Mouse (Mus musculus) ES-CJ7 (cell line): Measurements from ENCODE around the gene A430078G23Rik.
A peak's percentile ranks its signal among the peaks of the same experiment; 100 is the strongest.
"Not testable (repeated sequence)": the region's sequence is repeated elsewhere in the genome, so short reads cannot be mapped to it uniquely, and the experiment has no call there.

ENCODE experiments used
- DNase-seq: peaks from one replicate; pipeline ENCODE4 v3.0.0; 2011; ENCODE audit warnings: low read depth, low spot score

The A430078G23Rik gene

DNA sequence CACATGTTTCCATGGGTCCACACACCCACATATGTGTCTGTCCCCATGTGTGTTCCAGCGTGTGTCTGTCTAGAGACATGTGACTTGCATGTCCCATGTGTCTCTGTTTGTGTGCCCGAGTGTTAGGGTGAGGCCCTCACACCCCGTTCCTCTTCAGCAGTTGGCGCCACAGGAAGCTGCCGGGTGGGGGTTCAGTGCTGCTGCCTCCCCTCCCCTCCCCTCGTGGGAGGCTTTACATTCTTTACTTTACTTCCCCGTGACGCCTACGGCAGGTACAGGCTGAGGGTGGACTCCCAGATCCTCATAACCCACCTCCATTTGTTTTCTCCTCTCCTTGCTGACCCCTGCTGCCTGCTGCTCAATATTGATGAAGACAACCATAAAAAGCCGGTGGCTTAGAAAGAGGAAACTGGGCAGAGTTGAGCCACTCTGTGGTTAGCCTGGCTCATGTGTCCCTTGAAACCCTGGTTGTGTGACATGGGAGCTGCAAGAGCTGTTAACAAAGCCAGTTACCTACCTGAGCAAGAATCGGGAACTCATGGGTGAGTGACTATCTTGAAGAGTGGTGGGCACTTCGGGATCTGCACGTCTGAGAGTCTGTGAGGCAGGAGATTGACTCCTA, at the start of gene A430078G23Rik:
TSS of gene A430078G23Rik (plus strand) at position 227 of the 622 bp plus-strand sequence.
- DNase-seq = no peak

DNA sequence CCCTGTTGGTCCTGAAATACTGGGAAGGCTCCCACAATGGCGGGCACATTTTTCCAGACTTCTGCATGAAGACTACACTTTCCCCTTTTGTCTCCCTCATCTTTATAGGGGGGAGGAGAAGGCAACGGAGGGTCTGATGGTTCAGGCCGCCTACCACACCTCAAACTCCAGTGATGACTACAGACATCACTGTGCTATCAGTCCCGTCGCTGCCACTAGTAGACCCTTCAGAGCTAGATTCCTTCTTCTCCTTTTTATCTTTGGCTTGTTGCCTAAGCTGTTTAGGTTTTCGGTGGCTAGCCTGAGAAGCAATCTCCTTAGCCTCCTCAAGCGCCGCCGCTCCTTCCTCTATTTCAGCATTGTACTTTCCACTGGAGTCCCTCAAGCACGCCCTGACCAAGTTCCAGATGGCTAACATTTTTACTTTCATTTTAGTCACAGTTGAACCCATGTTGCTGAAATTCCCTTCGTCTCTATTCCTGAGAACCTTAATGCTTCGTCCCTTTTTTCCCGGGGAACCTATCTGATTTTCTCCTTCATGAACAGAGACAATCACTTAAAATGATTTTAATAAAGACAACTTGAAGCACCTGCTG, 44.9 kb upstream of the A430078G23Rik start:
- DNase-seq = not testable (repeated sequence)

DNA sequence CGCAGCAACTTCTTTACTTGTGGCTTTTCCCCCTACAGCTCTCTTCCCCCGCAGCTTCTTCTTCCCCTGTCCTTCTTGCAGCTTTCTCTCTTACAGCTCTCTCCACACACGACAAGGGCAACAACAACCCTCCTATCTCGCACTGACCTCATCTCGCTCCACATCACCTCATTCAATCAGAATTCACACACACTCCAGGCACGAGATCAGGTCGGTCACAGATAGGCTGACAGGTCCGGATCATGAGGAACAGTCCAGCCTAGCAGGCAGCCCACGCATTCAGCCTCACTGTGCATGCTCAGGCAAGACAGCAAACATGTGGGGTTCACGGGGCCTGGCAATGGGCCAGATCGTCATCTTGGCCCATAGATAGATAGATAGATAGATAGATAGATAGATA, 43.6 kb upstream of the A430078G23Rik start:
- DNase-seq = no peak

DNA sequence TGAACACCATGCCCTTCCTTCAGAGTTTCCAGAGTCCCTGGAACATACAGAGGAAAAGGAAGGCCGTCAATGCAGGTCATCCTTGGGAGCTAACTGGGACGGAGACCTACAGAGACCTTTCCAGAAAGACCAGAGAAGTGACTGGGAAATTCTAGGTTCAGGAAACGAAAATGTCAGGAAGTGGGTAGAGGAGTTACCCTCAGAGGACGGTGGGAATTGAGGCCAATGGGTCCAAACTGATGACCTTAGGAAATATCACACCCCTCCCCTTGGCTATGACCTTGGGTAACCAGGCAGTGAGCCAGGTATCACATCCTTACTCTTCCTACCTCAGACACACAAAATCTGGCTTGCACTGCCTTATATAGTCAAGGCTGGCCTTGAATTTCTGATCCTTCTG, 41.7 kb upstream of the A430078G23Rik start:
- no peak for DNase-seq

DNA sequence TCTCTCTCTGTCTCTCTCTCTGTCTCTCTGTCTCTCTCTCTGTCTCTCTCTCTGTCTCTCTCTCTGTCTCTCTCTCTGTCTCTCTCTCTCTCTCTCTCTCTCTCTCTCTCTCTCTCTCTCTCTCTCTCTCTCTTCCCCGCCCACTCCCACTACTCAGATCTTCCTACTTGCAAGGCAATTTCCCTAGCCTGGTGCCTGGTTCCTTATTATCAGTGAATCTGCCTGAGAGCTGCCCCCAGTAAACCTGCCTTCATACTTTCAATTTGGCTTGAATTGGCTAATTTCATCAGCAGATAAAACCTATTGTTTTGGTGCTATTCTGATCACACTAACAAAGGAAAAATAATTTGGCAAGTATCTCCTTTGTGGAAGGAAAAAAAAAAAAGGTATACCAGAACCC, 39.8 kb upstream of the A430078G23Rik start:
- DNase-seq = not testable (repeated sequence)

DNA sequence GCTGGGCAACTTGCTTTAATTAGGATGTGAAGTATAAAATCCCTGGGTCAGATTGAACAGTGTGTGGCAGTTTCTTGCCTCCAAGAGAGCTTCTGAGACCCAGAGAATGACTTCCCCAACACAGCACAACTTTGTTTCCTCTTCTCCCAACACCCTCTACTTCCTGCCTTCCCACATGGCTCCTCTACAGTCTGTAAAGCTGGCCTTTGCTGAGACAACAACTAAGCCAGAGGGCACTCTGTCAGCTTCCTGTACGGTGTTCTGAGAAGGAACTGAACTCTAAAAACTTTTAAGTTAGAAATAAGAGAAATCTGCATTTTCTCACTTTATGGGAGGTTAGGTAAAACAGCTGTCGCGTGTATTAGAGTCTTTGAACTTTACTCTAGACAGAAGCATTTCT, 39.4 kb upstream of the A430078G23Rik start:
- no peak for DNase-seq

DNA sequence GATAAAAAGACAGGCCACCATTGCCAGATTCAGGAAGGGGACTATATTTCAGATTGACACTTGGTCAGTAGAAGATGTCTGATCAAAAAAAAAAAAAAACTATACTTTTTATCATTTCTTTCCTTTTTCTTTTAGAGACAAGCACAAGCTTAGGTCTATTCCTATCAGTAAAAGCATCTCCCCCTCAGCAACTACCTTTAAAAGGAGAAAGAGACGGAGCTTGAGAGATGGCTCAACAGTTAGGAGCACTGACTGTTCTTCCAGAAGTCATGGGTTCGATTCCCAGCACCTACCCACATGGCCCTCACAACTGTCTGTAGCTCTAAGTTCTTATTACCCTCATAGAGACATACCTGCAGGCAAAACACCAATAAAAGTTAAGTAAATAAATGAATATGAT, 38.9 kb upstream of the A430078G23Rik start:
- no peak for DNase-seq

DNA sequence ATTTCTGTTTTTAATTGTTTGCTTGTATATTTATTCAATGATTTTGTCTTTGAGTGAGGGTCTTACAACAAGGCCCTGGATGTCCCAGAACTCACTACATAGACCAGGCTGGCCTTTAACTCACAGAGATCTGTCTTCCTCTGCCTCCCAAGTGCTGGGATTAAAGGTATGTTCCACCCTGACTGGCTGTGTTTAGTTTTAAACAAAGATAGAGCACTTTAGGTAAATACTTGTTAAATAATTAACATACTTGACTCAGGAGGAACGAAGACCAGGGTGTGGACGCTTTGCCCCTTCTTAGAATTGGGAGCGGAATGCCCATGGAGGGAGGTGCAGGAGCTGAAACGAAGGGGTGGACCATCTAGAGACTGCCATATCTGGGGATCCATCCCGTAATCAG, 36.6 kb upstream of the A430078G23Rik start:
- no peak for DNase-seq

DNA sequence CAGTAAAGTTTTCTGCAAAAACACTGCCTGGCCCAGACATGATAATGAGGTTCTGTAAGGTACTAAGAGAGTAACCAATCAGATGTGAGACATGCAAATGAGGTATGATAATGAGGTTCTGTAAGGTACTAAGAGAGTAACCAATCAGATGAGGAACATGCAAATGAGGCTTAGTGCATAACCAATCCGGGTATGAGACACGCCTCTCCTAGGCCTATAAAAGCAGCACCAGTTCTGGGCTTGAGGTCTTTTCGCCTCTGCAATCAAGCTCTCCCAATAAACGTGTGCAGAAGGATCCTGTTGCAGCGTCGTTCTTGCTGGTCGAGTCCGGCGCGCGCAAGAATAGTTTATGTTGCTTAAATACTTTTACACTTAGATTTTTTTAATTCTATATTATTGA, 33.9 kb upstream of the A430078G23Rik start:
- DNase-seq = not testable (repeated sequence)

DNA sequence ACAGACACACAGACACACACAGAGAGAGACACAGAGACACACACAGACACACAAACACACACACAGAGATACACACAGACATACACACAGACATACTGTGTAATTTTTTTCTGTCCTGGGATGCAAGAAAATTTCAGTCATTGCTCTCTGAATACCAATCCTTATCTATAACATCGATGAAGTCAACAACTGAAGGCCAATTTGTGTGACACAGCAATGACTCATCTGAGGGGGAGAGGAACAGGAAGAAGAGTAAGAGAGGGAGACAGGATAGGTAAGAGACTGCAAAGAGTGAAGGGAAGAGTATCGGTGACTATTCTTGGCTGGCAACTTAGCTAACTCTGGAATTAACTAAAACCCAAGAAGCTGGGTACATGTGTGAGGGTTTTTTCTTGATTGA, 29.0 kb upstream of the A430078G23Rik start:
- DNase-seq = no peak

DNA sequence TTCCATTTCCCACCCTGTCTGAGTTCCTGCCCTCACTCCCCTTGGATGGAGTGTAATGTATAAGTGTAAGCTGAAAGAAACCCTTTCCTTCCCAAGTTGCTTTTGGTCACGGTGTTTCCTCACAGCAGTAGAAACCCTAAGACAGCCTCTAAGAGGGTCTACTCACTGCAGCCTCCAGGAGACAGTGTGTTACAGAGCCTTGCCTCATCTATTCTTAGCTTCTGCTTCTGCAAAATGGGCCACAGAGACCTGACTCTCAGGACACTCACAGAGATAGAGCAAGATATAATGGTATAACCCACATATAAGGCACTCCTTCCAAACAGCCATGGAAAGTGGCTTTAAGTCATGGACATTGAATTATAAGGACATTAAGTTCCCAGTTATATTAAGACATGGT, 26.2 kb upstream of the A430078G23Rik start:
- DNase-seq = no peak

DNA sequence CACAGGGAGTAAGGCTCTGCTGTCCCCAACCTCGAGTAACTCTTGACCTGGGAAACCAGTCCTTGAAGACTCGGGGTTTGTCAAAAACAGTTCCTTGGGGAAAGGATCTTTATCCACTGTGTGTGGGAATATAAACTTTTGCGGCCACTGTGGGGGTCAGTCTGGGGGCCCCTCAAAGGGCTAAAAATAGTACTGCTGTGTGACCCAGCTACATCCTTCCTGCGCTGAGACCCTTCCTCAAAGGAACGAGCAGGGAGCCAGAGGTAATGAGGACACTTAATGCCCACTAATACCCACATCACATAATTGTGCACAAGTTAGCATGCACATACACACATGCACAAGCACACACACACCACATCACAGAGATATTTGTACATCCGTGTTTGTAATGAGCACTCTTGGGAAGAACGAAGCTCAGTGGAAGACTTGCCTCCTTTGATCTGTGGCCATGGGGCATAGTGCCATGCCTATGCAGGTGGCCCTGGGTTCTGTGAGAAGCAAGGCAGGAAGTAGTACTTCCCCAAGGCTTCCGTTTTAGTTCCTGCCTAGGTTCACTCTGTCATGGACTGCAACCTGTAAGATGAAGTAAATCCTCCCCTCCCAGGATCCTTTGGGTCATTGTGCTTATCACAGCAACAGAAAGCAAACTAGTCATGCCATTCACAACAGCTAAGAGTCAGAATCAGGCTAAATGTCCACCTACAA, 25.5 kb upstream of the A430078G23Rik start:
- DNase-seq = no peak

DNA sequence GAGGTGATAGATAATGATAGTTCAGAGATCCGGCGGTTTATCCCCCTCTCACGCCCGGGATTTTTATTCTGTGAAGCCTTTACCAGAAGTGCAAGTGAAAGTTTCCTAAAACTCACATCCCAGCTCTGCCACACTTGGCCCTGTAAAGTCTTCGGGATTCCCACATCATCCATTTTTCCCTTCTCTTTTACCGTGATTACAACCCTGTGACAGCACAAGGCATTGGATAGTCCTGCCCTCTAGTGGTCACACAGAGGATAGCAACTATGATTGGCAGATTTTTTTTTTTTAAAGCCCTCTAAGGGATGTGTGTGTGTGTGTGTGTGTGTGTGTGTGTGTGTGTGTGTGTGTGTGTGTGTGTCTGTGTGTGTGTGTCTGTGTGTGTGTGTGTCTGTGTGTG, 22.6 kb upstream of the A430078G23Rik start:
- peak; percentile 78 for DNase-seq

DNA sequence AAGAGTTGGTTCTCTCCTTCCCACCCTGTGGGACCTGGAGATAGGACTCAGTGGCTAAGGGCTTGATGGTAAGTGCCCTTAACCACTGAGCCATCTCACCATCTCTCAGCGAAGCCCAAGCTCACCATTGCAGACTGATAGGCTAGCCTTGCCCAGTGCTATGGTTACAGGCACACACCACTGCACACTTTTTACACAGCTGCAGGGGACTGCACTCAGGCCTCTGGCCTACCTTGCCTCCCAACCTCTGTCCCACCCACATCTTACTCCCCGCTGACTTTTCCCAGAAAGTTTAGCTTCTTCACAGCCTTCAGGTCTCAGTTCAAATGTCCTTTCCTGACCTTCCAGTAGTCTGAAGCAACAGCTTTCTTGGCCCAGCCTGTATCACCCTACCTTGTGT, 21.5 kb upstream of the A430078G23Rik start:
- DNase-seq = no peak

DNA sequence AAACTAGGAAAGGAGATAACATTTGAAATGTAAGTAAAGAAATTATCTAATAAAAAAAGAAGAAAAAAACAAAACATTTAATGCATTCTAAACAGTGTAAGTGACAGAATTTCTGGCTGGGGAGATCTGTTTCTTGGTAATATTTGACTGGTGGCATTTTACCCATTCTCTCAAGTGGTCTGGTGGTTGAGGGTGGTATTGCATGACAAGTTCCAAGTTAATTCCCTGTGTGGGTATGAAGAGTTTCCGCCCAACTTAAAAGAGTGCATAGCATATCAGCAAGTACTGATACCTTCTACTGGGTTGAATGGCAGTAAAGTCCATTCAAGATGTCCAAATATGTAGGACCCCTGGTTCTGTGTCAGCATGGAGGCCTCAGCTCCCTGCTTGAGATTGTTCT, 17.3 kb upstream of the A430078G23Rik start:
- peak; percentile 53 for DNase-seq

DNA sequence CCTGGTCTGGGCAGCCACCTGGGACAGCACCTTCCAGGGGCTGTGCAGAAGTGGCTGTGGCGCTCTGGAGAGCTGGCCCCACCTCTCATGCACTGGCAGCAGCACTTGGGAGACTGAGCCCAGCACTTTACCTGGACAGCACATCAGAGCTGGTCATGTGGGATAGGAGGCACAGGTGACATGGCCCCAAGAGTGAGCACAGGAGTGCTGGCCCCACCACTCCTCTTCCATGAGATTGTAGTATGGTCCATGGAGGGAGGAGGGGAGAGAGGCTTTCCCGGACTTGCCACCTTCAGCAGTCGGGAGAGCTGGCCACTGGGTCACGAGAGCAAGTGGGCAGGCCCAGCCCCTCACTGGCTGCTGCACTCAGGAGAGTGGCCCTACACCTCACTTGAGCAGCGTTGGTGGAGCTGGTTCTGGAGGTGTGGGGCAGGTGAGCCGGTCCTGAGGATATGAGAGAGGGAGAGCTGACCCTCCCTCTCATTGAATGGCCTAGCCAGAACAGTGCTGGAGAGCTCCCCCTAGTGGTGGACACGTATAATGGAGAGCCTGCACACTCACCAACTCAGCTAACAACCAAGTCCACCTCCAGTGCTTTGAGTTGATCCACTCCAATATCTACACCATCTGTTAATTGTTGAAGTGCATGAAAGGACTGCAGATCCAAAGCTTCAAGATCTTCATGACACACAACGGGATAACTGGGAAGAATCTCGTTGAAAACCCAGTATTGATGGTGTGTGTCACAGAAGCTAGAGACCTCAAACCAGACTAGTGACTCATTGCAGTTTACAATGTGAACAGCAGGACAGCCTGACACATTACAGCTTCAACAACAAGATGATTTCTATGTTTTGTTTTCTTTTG, 16.3 kb upstream of the A430078G23Rik start:
- peak; percentile 84 for DNase-seq

DNA sequence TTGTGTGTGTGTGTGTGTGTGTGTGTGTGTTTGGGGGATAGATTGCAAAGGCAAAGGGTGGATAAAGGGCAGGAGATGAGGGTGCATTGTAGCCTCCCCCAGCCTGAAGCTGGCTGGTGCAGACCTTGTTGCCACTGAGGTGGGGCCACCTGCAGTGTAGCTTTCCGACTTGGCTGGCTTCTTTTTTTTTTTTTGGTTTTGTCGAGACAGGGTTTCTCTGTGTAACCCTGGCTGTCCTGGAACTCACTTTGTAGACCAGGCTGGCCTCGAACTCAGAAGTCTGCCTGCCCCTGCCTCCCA, 15.7 kb upstream of the A430078G23Rik start:
- not testable (repeated sequence) for DNase-seq

DNA sequence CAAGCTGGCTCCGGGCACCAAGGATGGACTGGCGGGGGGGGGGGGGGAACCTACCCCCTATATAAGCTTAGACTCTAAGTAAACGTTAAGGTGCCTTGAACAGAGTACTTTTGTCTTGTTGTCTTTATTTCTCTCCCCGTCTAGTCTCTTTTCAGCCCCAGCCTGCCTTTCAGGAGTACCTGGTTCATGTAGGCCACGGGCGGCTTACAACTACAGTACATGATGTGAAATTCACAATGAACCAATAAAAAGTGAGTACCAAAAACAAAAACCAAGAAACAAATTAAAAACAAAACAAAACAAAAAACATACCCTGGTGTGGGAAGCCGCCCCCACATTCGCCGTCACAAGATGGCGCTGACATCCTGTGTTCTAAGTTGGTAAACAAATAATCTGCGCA, 15.2 kb upstream of the A430078G23Rik start:
- no peak for DNase-seq

DNA sequence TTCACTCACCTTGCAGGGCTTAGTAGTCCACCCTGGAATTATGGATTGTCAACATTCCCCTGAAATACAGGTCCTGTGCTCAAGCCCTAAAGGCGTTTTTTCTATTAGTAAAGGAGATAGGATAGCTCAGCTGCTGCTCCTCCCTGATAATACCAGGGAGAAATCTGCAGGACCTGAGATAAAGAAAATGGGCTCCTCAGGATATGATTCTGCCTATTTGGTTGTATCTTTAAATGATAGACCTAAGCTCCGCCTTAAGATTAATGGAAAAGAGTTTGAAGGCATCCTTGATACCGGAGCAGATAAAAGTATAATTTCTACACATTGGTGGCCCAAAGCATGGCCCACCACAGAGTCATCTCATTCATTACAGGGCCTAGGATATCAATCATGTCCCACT, 12.5 kb upstream of the A430078G23Rik start:
- DNase-seq = not testable (repeated sequence)

DNA sequence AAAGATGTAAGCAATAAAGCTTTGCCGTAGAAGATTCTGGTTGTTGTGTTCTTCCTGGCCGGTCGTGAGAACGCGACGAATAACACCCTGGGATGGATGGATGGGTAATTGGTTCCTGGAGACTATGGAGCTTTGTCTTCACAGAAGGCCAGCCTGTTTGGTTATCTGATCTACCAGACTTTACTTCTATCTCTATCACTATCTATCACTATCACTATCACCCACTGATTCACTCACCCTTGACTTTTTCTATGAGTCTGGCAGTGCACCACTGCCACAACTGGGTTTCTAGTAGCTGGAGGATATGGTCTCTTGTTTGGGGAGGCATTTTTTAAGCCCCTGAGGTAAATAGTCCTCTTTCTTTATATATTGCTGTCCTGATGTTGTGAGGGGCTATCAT, 7.9 kb upstream of the A430078G23Rik start:
- DNase-seq = no peak

DNA sequence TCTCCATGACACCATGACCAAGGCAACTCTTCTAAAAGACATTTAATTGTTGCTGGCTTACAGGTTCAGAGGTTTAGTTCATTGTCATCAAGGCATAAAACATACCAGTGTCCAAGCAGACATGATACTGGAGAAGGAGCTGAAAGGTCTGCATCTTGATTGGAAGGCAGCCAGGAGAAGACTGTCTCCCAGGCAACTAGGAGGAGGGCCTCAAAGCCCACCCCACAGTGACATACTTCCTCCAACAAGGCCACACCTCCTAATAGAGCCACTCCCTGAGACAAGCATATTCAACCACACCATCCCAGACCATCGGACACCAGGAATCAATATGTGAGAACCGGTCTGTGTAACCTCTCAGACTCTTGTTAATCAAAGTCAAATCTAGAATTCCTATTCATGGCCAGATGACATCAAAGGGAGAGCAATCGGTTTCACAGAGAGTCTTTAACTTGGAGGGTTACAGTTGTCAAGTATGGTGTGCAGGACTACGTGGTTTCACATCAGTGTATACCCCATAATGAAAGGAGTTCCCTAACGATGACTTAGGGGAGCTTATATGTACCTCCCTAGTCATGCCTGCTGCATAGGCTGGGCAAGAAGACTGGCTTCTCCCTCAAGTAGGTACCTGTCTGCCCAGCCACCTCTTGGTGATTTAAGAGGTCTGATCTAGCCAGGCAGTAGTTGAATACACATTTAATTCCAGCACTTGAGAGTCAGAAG, 6.4 kb upstream of the A430078G23Rik start:
- no peak for DNase-seq
